Mouse (Mus musculus): ENCODE measurements around the gene Shank2. TPM values are rescaled to one million over a fixed set of nuclear protein-coding genes. Genes with fewer than 3 reads are reported as not detected.
A peak's percentile ranks its signal among the peaks of the same experiment; 100 is the strongest.

Shank2 gene
- polyA plus RNA-seq, 2 experiments = 0.59 to 0.89 TPM

DNA sequence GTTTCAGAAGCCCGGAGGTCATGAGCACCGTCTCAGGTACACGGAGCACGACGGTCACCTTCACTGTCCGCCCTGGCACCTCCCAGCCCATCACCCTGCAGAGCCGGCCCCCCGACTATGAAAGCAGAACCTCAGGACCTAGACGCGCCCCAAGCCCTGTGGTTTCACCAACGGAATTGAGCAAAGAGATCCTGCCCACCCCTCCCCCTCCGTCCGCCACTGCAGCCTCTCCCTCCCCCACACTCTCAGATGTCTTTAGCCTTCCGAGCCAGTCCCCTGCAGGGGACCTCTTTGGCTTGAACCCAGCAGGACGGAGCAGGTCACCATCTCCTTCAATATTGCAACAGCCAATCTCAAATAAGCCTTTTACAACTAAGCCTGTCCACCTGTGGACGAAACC lies 418.8 kb downstream of the Shank2 start:
- ATAC-seq (ENCODE audit: low FRiP score, low read depth) (no peak), DNase-seq (ENCODE audit: low spot score) (no peak)
- no peak overlapping the region for H3K4me2 ChIP-seq (replicated peaks; ENCODE audit: low read depth, low read length, severe bottlenecking)
- TF ChIP-seq POLR2A (IDR thresholded peaks at IDR 0.05; ENCODE audit: borderline replicate concordance, extremely low read depth, insufficient read depth, insufficient read length) = no peak
- H3K27me3 ChIP-seq (ENCODE audit: control insufficient read depth, insufficient read depth, low read length) = no peaks in the 10 kb centered on the region
- H3K36me3 ChIP-seq (ENCODE audit: control insufficient read depth, insufficient read depth, low read length) = no peaks in the 10 kb centered on the region
- H3K4me3 ChIP-seq (replicated peaks; ENCODE audit: low read length) = no peak overlapping the region
- no peak overlapping the region for H3K9ac ChIP-seq (ENCODE audit: low read depth, low read length, severe bottlenecking)
- WGBS = 30% methylated on average over 16 of the region's 16 CpGs
- peaks cover 16% of the 10 kb centered on the region for H3K4me1 ChIP-seq (ENCODE audit: control insufficient read depth, insufficient read depth, low read length)
- no peak overlapping the region for H3K27ac ChIP-seq (replicated peaks; ENCODE audit: low read depth, low read length)
- H3K9me3 ChIP-seq (ENCODE audit: control insufficient read depth, low read length) = no peaks in the 10 kb centered on the region

DNA sequence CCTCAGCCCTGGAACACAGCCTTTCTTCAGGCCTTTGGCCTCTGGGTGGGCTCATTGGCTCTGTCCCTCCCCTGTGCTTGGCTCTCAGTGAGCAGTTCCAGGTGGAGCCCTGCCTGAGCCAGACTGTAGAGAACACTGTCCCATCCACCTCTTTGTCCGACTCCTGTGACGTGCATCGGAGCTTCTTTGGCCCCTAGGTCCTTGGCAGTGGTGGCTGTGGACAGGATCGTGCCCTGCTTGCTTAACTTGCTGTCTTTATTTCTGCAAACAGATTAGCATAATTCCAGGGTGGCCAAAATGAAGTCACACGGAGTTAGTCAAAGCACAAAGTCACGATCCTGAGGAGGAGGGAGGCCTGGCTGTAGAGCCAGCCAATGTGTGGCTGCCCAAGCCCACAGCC lies 419.8 kb downstream of the Shank2 start:
- H3K9me3 ChIP-seq (ENCODE audit: control insufficient read depth, low read length) = no peaks in the 10 kb centered on the region
- peaks cover 16% of the 10 kb centered on the region for H3K4me1 ChIP-seq (ENCODE audit: control insufficient read depth, insufficient read depth, low read length)
- no peak overlapping the region for H3K27ac ChIP-seq (replicated peaks; ENCODE audit: low read depth, low read length)
- no peak overlapping the region for H3K4me2 ChIP-seq (replicated peaks; ENCODE audit: low read depth, low read length, severe bottlenecking)
- no peak overlapping the region for H3K4me3 ChIP-seq (replicated peaks; ENCODE audit: low read length)
- H3K9ac ChIP-seq (ENCODE audit: low read depth, low read length, severe bottlenecking) = no peak overlapping the region
- no peaks in the 10 kb centered on the region for H3K27me3 ChIP-seq (ENCODE audit: control insufficient read depth, insufficient read depth, low read length)
- DNase-seq (ENCODE audit: low spot score) (no peak), ATAC-seq (ENCODE audit: low FRiP score, low read depth) (no peak)
- H3K36me3 ChIP-seq (ENCODE audit: control insufficient read depth, insufficient read depth, low read length) = no peaks in the 10 kb centered on the region
- 78% methylated on average over 6 of the region's 6 CpGs for WGBS
- TF ChIP-seq POLR2A (IDR thresholded peaks at IDR 0.05; ENCODE audit: borderline replicate concordance, extremely low read depth, insufficient read depth, insufficient read length) = no peak

DNA sequence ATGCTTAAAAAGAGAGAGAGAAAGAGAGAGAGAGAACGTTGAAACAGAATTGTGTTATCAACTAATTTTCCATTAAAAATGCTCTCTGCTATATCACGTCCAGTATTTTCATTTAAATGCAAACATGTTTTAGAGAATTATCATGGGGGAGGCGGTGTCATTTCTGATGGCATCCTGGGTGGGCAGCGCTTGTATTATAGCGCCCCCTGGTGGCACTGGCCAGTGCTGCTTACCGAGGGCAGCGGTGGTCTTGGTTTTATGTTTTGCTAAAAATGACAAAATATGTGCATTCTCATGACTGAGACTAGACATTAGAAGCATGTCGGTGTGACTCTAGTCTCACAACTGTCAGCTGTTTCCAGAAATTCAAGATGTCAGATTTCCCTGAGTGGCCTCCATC lies 424.2 kb downstream of the Shank2 start:
- no peaks in the 10 kb centered on the region for H3K9me3 ChIP-seq (ENCODE audit: control insufficient read depth, low read length)
- H3K36me3 ChIP-seq (ENCODE audit: control insufficient read depth, insufficient read depth, low read length) = no peaks in the 10 kb centered on the region
- H3K27me3 ChIP-seq (ENCODE audit: control insufficient read depth, insufficient read depth, low read length) = no peaks in the 10 kb centered on the region
- H3K9ac ChIP-seq (ENCODE audit: low read depth, low read length, severe bottlenecking) = no peak overlapping the region
- no peak for TF ChIP-seq POLR2A (IDR thresholded peaks at IDR 0.05; ENCODE audit: borderline replicate concordance, extremely low read depth, insufficient read depth, insufficient read length)
- ATAC-seq (ENCODE audit: low FRiP score, low read depth) (no peak), DNase-seq (ENCODE audit: low spot score) (peak; percentile 51)
- H3K4me3 ChIP-seq (replicated peaks; ENCODE audit: low read length) = no peak overlapping the region
- WGBS = 9% methylated on average over 8 of the region's 8 CpGs
- no peaks in the 10 kb centered on the region; the same call in 1 of the 2 replicates for H3K4me1 ChIP-seq (ENCODE audit: control insufficient read depth, insufficient read depth, low read length)
- H3K4me2 ChIP-seq (replicated peaks; ENCODE audit: low read depth, low read length, severe bottlenecking) = no peak overlapping the region
- H3K27ac ChIP-seq (replicated peaks; ENCODE audit: low read depth, low read length) = no peak overlapping the region

DNA sequence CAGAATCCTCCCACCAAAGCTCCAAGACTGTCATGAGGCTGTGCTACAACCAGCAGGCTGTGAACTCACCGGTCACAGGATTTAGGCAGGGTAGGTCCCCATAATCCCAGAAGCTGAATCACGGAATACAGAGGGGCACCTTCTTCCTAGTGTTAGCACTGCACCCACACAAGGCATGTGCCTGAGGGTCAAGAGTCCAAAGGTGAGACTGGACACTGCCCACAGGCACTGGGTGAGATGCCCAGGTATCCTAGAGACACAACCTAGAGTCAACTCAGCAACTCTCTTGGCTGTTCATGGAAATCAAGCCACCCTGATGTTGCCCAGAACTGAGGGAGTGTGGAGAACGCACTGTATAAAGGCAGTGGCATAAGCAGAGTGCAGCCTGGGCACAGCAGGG lies 424.9 kb downstream of the Shank2 start:
- Histone ChIP-seq H3K4me1 (ENCODE audit: control insufficient read depth, insufficient read depth, low read length) (no peaks in the 10 kb centered on the region), H3K4me3 (replicated peaks; ENCODE audit: low read length) (no peak overlapping the region), H3K4me2 (replicated peaks; ENCODE audit: low read depth, low read length, severe bottlenecking) (no peak overlapping the region), H3K27me3 (ENCODE audit: control insufficient read depth, insufficient read depth, low read length) (no peaks in the 10 kb centered on the region), H3K9me3 (ENCODE audit: control insufficient read depth, low read length) (no peaks in the 10 kb centered on the region), H3K36me3 (ENCODE audit: control insufficient read depth, insufficient read depth, low read length) (no peaks in the 10 kb centered on the region), H3K9ac (ENCODE audit: low read depth, low read length, severe bottlenecking) (no peak overlapping the region), H3K27ac (replicated peaks; ENCODE audit: low read depth, low read length) (no peak overlapping the region)
- whole genome bisulfite sequencing = 83% methylated on average over 3 of the region's 3 CpGs
- DNase-seq (ENCODE audit: low spot score) (no peak), ATAC-seq (ENCODE audit: low FRiP score, low read depth) (no peak)
- TF ChIP-seq POLR2A (IDR thresholded peaks at IDR 0.05; ENCODE audit: borderline replicate concordance, extremely low read depth, insufficient read depth, insufficient read length) = no peak

DNA sequence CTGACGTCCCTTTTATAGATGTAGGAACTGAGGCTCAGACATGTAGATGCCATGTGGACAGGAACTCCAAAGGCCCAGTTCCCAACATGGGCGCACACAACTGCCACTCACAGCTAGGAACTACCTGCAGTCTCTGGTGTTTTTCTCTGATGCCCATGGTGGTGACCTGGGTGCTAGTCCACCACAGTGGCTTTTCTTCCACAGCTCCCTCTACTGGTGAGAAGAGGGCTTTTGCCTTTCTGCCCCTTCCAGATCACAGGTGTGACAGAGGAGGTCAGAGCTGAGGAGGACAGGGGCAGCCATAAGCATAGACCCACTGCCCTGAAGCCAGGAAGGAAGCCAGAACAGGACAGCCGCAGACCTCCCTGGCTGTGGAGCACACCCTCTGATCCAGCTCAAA lies 425.7 kb downstream of the Shank2 start:
- WGBS = 89% methylated on average over 3 of the region's 3 CpGs
- ATAC-seq (ENCODE audit: low FRiP score, low read depth) = no peak
- no peak for TF ChIP-seq POLR2A (IDR thresholded peaks at IDR 0.05; ENCODE audit: borderline replicate concordance, extremely low read depth, insufficient read depth, insufficient read length)
- H3K27me3 ChIP-seq (ENCODE audit: control insufficient read depth, insufficient read depth, low read length) = no peaks in the 10 kb centered on the region
- H3K36me3 ChIP-seq (ENCODE audit: control insufficient read depth, insufficient read depth, low read length) = no peaks in the 10 kb centered on the region
- no peak overlapping the region for H3K4me2 ChIP-seq (replicated peaks; ENCODE audit: low read depth, low read length, severe bottlenecking)
- no peak overlapping the region for H3K4me3 ChIP-seq (replicated peaks; ENCODE audit: low read length)
- DNase-seq (ENCODE audit: low spot score) = no peak
- H3K4me1 ChIP-seq (ENCODE audit: control insufficient read depth, insufficient read depth, low read length) = no peaks in the 10 kb centered on the region
- no peak overlapping the region for H3K9ac ChIP-seq (ENCODE audit: low read depth, low read length, severe bottlenecking)
- no peak overlapping the region for H3K27ac ChIP-seq (replicated peaks; ENCODE audit: low read depth, low read length)
- no peaks in the 10 kb centered on the region for H3K9me3 ChIP-seq (ENCODE audit: control insufficient read depth, low read length)

DNA sequence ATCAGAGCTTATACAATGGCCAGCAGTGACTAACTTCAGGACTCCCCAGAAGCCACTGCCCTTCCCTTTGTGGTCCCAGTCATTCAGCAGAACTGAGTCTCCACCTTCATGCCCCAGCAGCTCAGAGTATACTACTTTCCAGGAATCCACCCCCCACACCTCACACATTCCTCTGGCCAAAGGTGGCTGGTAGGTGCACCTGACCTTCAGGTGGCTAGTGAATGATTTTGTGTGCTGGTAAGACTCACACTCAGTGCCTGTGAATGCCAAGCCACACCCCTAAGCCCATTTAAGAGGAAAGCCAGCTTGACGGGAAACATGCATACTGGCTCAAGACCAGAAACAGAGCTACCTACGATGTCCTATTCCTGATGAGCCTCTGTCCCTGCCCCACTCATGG lies 431.2 kb downstream of the Shank2 start:
- ATAC-seq (ENCODE audit: low FRiP score, low read depth) = no peak
- no peak overlapping the region for H3K4me2 ChIP-seq (replicated peaks; ENCODE audit: low read depth, low read length, severe bottlenecking)
- no peak for TF ChIP-seq POLR2A (IDR thresholded peaks at IDR 0.05; ENCODE audit: borderline replicate concordance, extremely low read depth, insufficient read depth, insufficient read length)
- DNase-seq (ENCODE audit: low spot score) = no peak
- peaks cover 25% of the 10 kb centered on the region for H3K36me3 ChIP-seq (ENCODE audit: control insufficient read depth, insufficient read depth, low read length)
- no peak overlapping the region for H3K9ac ChIP-seq (ENCODE audit: low read depth, low read length, severe bottlenecking)
- H3K4me3 ChIP-seq (replicated peaks; ENCODE audit: low read length) = no peak overlapping the region
- 57% methylated on average over 2 of the region's 2 CpGs for WGBS
- H3K9me3 ChIP-seq (ENCODE audit: control insufficient read depth, low read length) = no peaks in the 10 kb centered on the region
- no peak overlapping the region for H3K27ac ChIP-seq (replicated peaks; ENCODE audit: low read depth, low read length)
- no peaks in the 10 kb centered on the region for H3K27me3 ChIP-seq (ENCODE audit: control insufficient read depth, insufficient read depth, low read length)
- H3K4me1 ChIP-seq (ENCODE audit: control insufficient read depth, insufficient read depth, low read length) = no peaks in the 10 kb centered on the region

Data from limb, embryonic 14.5 days (tissue).